Mouse (Mus musculus): ENCODE results near the gene Atp7a.

DNA sequence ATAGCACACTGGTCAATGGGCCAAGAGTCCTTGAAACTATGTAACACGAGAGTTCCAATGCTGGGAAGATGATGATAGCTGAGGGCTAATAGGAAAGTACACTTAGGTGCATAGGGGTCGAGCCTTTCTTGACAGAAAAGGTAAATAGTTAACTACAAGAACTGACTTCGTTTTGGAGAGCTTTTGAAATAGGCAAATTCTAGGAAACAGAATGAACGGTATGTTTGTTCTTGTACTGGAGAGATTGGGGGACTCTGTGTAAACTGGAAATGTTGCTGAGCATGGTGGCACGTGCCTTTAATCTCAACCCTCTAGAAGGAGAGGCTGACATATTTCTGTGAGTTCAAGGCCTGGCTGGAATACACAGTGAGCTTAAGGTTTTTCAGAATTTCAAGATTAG, 137.5 kb downstream of the Atp7a start:
- no peak for TF ChIP-seq GATA1 (IDR thresholded peaks at IDR 0.05; ENCODE audit: borderline replicate concordance, low read length)
- no peak for TF ChIP-seq FLI1 (IDR thresholded peaks at IDR 0.05; ENCODE audit: low read length)
